Mouse (Mus musculus) hindbrain, embryonic 11.5 days (tissue): ENCODE data around the gene Cyp2c23. TPM values are rescaled to one million over a fixed set of nuclear protein-coding genes. Genes with fewer than 3 reads are reported as not detected.

Experiments
- ATAC-seq: fragments of 200-750 bp; cut with Nextera tagmentation; 2 replicates; pipeline ENCODE4 v1.8.0; 2017; ENCODE audit warnings: mild to moderate bottlenecking, moderate TSS enrichment, moderate library complexity; ENCODE audit not compliant: low FRiP score
- DNase-seq: peaks from one replicate; pipeline ENCODE4 v3.0.0-alpha.2; 2015; ENCODE audit warnings: low spot score
- H3K27ac ChIP-seq: fragments of 300-500 bp; sonication (generic); 2 replicates; pipeline ENCODE4 v1.5.1; 2014; ENCODE audit warnings: mild to moderate bottlenecking, low read depth, low read length
- H3K27me3 ChIP-seq: fragments of 300-500 bp; sonication (generic); 2 replicates; pipeline ENCODE4 v1.6.1; 2014; ENCODE audit warnings: mild to moderate bottlenecking, low read length, moderate library complexity, mixed read lengths; ENCODE audit not compliant: control insufficient read depth, insufficient read depth
- H3K36me3 ChIP-seq: fragments of 300-500 bp; sonication (generic); 2 replicates; pipeline ENCODE4 v1.6.1; 2014; ENCODE audit warnings: mild to moderate bottlenecking, low read length, moderate library complexity, mixed read lengths; ENCODE audit not compliant: control insufficient read depth, insufficient read depth
- H3K4me1 ChIP-seq: fragments of 300-500 bp; sonication (generic); replicated peaks from 2 replicates; pipeline ENCODE4 v1.6.1; 2014; ENCODE audit warnings: low read length, mixed read lengths; ENCODE audit not compliant: control insufficient read depth, insufficient read depth
- H3K4me2 ChIP-seq: fragments of 300-500 bp; sonication (generic); replicated peaks from 2 replicates; pipeline ENCODE4 v1.6.1; 2014; ENCODE audit warnings: mild to moderate bottlenecking, low read depth, low read length
- H3K4me3 ChIP-seq: fragments of 300-500 bp; sonication (generic); 2 replicates; pipeline ENCODE4 v1.5.1; 2014; ENCODE audit warnings: low read depth, low read length
- H3K9ac ChIP-seq: fragments of 300-500 bp; sonication (generic); 2 replicates; pipeline ENCODE4 v1.6.1; 2014; ENCODE audit warnings: low read depth, low read length
- H3K9me3 ChIP-seq: fragments of 300-500 bp; sonication (generic); 2 replicates; pipeline ENCODE4 v1.6.1; 2016; ENCODE audit warnings: low read length; ENCODE audit not compliant: control insufficient read depth
- WGBS: fragments of 180-500 bp; shearing (Covaris S2); extraction: QIAGEN DNeasy Blood & Tissue Kit; methylation state at CpG from one replicate; pipeline ENCODE4 v1.1.7; 2014; 5-methylcytosine and 5-hydroxymethylcytosine counted together
- polyA plus RNA-seq: library from polyadenylated mRNA; unstranded; fragments of >200 nt; fragmentation: Nextera tagmentation; extraction: Ambion mirVana; gene quantifications from 2 replicates; pipeline ENCODE4 v1.2.1, GENCODE M21; 2014

Gene Cyp2c23
- not detected in 2 replicates for polyA plus RNA-seq

- no peaks in the 10 kb centered on the region for H3K27me3 ChIP-seq
- no peak within 1 kb of the TSS for H3K4me3 ChIP-seq
- DNase-seq, result no peak
- no peaks in the 10 kb centered on the region for H3K9me3 ChIP-seq
- ATAC-seq, result no peak
- H3K36me3 ChIP-seq, result no peaks in the 10 kb centered on the region
- WGBS, result 78% methylated on average over 6 of the region's 8 CpGs
- H3K4me2 ChIP-seq, result no peak within 1 kb of the TSS
- H3K9ac ChIP-seq, result no peak within 1 kb of the TSS
- H3K27ac ChIP-seq, result no peak within 1 kb of the TSS
- no peaks in the 10 kb centered on the region for H3K4me1 ChIP-seq
Observed at GRCm38 (mm10) chr19:44028972-44029371, at the start of gene Cyp2c23. TSS of gene Cyp2c23 (minus strand) at chr19:44029208.

DNA sequence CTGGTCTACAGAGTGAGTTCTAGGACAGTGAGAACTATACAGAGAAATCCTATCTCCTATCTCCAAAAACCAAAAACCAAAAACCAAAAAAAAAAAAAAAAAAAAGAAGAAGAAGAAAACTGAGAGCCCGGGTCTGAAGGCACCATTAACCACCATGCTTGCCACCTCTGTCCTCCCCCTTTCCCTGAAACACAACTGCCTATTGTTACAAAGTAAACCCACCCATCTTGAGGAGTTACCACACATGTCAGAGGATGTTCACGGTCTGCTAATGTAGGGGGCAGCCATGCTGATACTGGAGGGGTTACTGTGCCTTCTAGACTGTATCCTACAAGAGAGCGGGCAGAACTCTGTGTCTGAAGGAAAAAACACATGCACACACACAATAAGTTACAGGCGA lies 48.0 kb upstream of the Cyp2c23 start:
- H3K9me3 ChIP-seq, result no peaks in the 10 kb centered on the region
- WGBS, result 81% methylated on average over 4 of the region's 4 CpGs
- DNase-seq, result no peak
- H3K27ac ChIP-seq, result no peak overlapping the region
- H3K9ac ChIP-seq, result no peak overlapping the region
- H3K4me2 ChIP-seq, result no peak overlapping the region
- no peaks in the 10 kb centered on the region for H3K27me3 ChIP-seq
- ATAC-seq, result no peak
- H3K4me3 ChIP-seq, result no peak overlapping the region
- no peaks in the 10 kb centered on the region for H3K4me1 ChIP-seq
- H3K36me3 ChIP-seq, result 0 out of 2 replicates have a peak, but pooled peaks cover 2% of the 10 kb centered on the region

- no peaks in the 10 kb centered on the region for H3K27me3 ChIP-seq
- no peak overlapping the region for H3K4me3 ChIP-seq
- ATAC-seq (no peak), DNase-seq (no peak)
- 0 out of 2 replicates have a peak, but pooled peaks cover 2% of the 10 kb centered on the region for H3K36me3 ChIP-seq
- H3K4me2 ChIP-seq, result no peak overlapping the region
- no peak overlapping the region for H3K27ac ChIP-seq
- no peak overlapping the region for H3K9ac ChIP-seq
- H3K9me3 ChIP-seq, result no peaks in the 10 kb centered on the region
- no peaks in the 10 kb centered on the region for H3K4me1 ChIP-seq
- 79% methylated on average over 9 of the region's 9 CpGs for WGBS
Observed at GRCm38 (mm10) chr19:44076457-44076856, 47.4 kb upstream of the Cyp2c23 start.

- Histone ChIP-seq H3K9me3 (no peaks in the 10 kb centered on the region), H3K9ac (no peak overlapping the region), H3K27me3 (no peaks in the 10 kb centered on the region), H3K4me1 (no peaks in the 10 kb centered on the region), H3K36me3 (0 out of 2 replicates have a peak, but pooled peaks cover 2% of the 10 kb centered on the region), H3K4me2 (no peak overlapping the region), H3K4me3 (no peak overlapping the region), H3K27ac (no peak overlapping the region)
- 84% methylated on average over 11 of the region's 11 CpGs for WGBS
- DNase-seq (no peak), ATAC-seq (no peak)
Observed at GRCm38 (mm10) chr19:44074986-44075385, 46.0 kb upstream of the Cyp2c23 start.

- H3K36me3 ChIP-seq, result 0 out of 2 replicates have a peak, but pooled peaks cover 2% of the 10 kb centered on the region
- no peak overlapping the region for H3K27ac ChIP-seq
- no peak overlapping the region for H3K9ac ChIP-seq
- no peaks in the 10 kb centered on the region for H3K27me3 ChIP-seq
- no peaks in the 10 kb centered on the region for H3K9me3 ChIP-seq
- 65% methylated on average over 5 of the region's 5 CpGs for WGBS
- ATAC-seq, result no peak
- DNase-seq, result no peak
- H3K4me1 ChIP-seq, result no peaks in the 10 kb centered on the region
- H3K4me3 ChIP-seq, result no peak overlapping the region
- no peak overlapping the region for H3K4me2 ChIP-seq
Observed at GRCm38 (mm10) chr19:44071166-44071565, 42.2 kb upstream of the Cyp2c23 start.

- ATAC-seq (no peak), DNase-seq (no peak)
- Histone ChIP-seq H3K4me2 (peak overlapping the region; percentile 88), H3K9me3 (no peaks in the 10 kb centered on the region), H3K9ac (peak overlapping the region; percentile 62), H3K27ac (no peak overlapping the region), H3K4me1 (no peaks in the 10 kb centered on the region), H3K27me3 (no peaks in the 10 kb centered on the region), H3K4me3 (peak overlapping the region; percentile 57), H3K36me3 (0 out of 2 replicates have a peak, but pooled peaks cover 2% of the 10 kb centered on the region)
- 9% methylated on average over 4 of the region's 4 CpGs for WGBS
Observed at GRCm38 (mm10) chr19:44069914-44070232, 40.9 kb upstream of the Cyp2c23 start.

DNA sequence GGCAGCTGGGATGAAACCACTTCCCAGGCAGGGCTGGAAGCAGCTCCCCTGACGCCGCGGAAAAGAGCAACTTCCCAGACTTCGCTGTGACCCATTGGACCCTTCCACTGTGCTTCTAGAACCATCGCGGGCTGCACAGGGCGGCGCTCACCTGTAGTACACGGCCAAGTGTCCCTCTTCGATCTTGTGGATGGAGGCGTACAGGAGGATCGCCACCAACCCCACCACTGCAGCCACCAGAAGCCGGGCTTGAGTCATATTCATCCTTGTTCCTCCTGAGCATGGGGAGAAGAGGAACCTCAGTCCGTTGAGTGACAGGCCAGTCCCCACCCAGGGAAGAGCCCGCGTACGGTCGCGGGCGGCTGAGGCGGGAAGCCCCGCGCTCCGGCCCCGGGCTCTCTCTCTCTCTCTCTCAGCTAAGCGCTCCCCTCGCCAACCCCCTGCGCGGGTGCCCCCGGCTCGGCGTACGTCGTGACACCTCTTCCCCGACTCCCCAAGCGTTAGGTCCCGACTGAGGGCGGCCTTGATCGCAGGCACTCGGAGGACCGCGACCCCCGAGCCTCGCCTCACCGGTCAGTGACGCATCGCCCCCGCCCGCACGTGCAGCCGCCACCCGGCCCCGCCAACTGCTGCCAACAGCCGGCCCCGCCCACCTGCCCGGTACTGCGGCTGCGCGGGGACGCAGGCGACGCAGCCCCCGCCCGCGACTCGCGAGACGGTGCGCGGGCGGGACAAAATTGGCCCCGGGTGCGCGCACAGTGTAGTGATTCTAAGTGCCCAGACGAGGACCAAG lies 40.3 kb upstream of the Cyp2c23 start, which contains the start of gene Erlin1:
TSS of gene Erlin1 (minus strand) at position 665 of the 793 bp plus-strand sequence.
- Histone ChIP-seq H3K27ac (no peak within 1 kb of the TSS), H3K4me3 (peak within 1 kb of the TSS; percentile 57), H3K4me2 (peak within 1 kb of the TSS; percentile 88), H3K27me3 (no peaks in the 10 kb centered on the region), H3K9ac (peak within 1 kb of the TSS; percentile 62), H3K36me3 (0 out of 2 replicates have a peak, but pooled peaks cover 2% of the 10 kb centered on the region), H3K4me1 (no peaks in the 10 kb centered on the region), H3K9me3 (no peaks in the 10 kb centered on the region)
- 0% methylated on average over 61 of the region's 75 CpGs for WGBS
- DNase-seq, result peak; percentile 92
- ATAC-seq, result peak; percentile 96

GRCm38 (mm10) chr19:44068232-44068631 lies 39.2 kb upstream of the Cyp2c23 start:
- Histone ChIP-seq H3K9ac (no peak overlapping the region), H3K4me1 (no peaks in the 10 kb centered on the region), H3K4me2 (no peak overlapping the region; the same call in 1 of the 2 replicates), H3K9me3 (no peaks in the 10 kb centered on the region), H3K36me3 (no peaks in the 10 kb centered on the region), H3K27ac (no peak overlapping the region), H3K27me3 (no peaks in the 10 kb centered on the region), H3K4me3 (peak overlapping the region; percentile 57)
- 84% methylated on average over 4 of the region's 4 CpGs for WGBS
- DNase-seq, result no peak
- no peak for ATAC-seq
